Mouse (Mus musculus): ENCODE measurements around the gene Svs1.
"Not testable (repeated sequence)": the region's sequence is repeated elsewhere in the genome, so short reads cannot be mapped to it uniquely, and the experiment has no call there.

Gene Svs1

GRCm38 (mm10) chr6:48986444-48986990, at the start of gene Svs1:
Gene Svs1 (plus strand): TSS chr6:48986861.
- in situ Hi-C loops (cut with MboI; ENCODE audit: low pct_unique_long_range_greater_than_20kb in 1 of 2, low sequenced_read_pairs in 2 of 2, unreplicated experiment in 1 of 2) = no loop called here

GRCm38 (mm10) chr6:48949596-48949995, 37.1 kb upstream of the Svs1 start:
- in situ Hi-C loops (cut with MboI; ENCODE audit: low pct_unique_long_range_greater_than_20kb in 1 of 2, low sequenced_read_pairs in 2 of 2, unreplicated experiment in 1 of 2) = no loop called here

DNA sequence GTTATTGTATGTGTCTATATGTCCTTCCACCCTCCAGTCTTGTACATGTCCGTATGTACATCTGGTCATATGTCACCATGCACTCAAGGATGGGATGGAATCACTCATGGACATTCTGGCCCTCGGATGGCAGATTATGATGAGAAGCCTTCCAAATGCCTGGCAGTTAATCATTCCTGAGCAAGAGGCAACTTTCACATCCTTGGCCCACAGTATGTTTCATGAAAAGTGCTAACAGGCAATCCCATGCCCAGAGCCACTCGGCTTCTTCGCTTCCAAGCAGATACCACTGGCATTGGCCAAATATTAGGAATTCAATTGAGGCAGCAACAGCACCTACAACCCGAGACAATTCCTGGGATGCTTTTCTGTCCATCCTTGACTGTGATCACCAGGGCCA, 36.0 kb upstream of the Svs1 start:
- in situ Hi-C loops (cut with MboI; ENCODE audit: low pct_unique_long_range_greater_than_20kb in 1 of 2, low sequenced_read_pairs in 2 of 2, unreplicated experiment in 1 of 2) = no loop called here

DNA sequence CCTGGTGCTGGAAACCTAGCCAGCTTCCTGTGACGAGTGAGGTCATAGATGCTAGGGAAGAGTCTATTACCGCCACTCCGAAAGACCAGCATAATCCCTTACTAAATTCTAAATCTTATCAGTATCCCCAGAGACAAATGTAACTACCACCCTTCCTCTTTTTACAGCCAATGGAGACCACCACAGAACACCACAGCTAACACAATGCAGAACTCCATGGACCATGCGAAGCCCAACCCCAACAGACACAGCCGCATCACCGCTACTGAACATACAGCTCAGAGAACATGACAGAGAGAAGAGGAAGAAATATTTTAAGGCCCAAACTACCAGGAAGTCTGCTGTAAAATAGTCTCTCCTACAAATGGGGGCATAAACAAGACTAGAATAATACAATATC, 35.0 kb upstream of the Svs1 start:
- in situ Hi-C loops (cut with MboI; ENCODE audit: low pct_unique_long_range_greater_than_20kb in 1 of 2, low sequenced_read_pairs in 2 of 2, unreplicated experiment in 1 of 2) = no loop called here

- in situ Hi-C loops (cut with MboI; ENCODE audit: low pct_unique_long_range_greater_than_20kb in 1 of 2, low sequenced_read_pairs in 2 of 2, unreplicated experiment in 1 of 2) = no loop called here
Measured at GRCm38 (mm10) chr6:48953220-48953619, 33.4 kb upstream of the Svs1 start.

DNA sequence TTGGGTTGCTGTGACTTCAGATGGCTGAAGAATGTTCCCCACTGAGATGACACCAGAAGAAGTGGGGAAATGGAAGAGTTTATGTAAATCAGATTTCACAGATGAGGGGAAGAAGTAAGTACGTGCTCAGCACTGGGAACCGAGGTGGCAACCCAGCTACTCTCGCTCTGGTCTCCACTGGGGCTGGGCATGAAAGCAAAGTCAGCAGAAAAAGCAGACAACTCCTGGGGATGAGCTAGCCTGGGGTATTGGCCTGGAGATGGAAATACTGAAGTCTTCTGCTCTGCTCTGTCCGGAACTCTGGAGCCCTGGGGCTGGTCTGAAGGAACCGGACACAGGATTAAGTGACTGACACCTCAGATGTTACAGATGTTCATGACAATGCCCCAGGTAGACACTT, 32.5 kb upstream of the Svs1 start:
- in situ Hi-C loops (cut with MboI; ENCODE audit: low pct_unique_long_range_greater_than_20kb in 1 of 2, low sequenced_read_pairs in 2 of 2, unreplicated experiment in 1 of 2) = no loop called here

GRCm38 (mm10) chr6:48954946-48955345, 31.7 kb upstream of the Svs1 start:
- in situ Hi-C loops (cut with MboI; ENCODE audit: low pct_unique_long_range_greater_than_20kb in 1 of 2, low sequenced_read_pairs in 2 of 2, unreplicated experiment in 1 of 2) = no loop called here

- in situ Hi-C loops (cut with MboI; ENCODE audit: low pct_unique_long_range_greater_than_20kb in 1 of 2, low sequenced_read_pairs in 2 of 2, unreplicated experiment in 1 of 2) = no loop called here
Measured at GRCm38 (mm10) chr6:48956785-48957184, 29.9 kb upstream of the Svs1 start.

GRCm38 (mm10) chr6:48958053-48958452, 28.6 kb upstream of the Svs1 start:
- in situ Hi-C loops (cut with MboI; ENCODE audit: low pct_unique_long_range_greater_than_20kb in 1 of 2, low sequenced_read_pairs in 2 of 2, unreplicated experiment in 1 of 2) = no loop called here

DNA sequence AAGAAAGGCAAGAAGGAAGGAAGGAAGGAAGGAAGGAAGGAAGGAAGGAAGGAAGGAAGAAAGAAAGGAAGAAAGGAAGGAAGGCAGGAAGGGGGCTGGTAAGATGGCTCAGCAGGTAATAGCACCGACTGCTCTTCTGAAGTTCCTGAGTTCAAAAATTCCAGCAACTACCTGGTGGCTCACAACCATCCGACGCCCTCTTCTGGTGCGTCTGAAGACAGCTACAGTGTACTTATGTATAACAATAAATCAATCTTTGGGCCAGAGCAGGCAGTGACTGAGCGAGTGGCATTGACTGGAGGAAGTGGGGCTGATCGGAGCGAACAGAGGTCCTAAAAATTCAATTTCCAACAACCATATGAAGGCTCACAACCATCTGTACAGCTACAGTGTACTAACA, 27.5 kb upstream of the Svs1 start:
- in situ Hi-C loops (cut with MboI; ENCODE audit: low pct_unique_long_range_greater_than_20kb in 1 of 2, low sequenced_read_pairs in 2 of 2, unreplicated experiment in 1 of 2) = not testable (repeated sequence)

DNA sequence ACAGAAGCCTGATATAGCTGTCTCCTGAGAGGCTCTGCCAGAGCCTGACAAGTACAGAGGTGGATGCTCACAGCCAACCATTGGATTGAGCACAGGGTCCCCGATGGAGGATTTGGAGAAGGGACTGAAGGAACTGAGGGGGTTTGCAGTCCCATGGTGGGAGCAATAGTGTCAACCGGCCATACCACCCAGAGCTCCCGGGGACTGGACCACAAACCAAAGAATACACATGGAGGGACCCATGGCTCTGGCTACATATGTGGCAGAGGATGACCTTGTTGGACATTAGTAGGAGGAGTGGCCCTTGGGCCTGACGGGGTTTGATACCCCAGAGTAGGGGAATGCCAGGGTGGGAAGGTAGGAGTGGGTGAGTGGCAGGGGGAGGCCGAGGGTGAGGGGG, 20.0 kb upstream of the Svs1 start:
- in situ Hi-C loops (cut with MboI; ENCODE audit: low pct_unique_long_range_greater_than_20kb in 1 of 2, low sequenced_read_pairs in 2 of 2, unreplicated experiment in 1 of 2) = not testable (repeated sequence)

DNA sequence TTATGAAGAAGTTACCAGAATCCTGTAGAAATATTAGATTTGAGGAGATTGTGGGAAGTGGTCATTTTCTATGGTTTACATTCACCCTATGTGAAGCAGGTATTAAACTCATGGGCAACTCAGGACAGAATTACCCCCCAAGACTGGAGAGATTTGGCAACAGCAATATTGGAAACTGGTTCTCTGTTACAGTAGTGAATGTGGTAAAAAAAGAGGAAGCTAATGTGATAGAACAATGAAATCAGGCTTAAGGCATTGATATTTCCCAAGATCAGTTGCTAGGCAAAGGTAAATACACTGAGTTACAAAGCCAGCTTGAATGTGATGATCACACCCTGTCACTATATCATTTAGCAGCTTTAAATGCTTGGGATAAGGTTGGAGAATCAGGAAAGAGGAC, 18.8 kb upstream of the Svs1 start:
- in situ Hi-C loops (cut with MboI; ENCODE audit: low pct_unique_long_range_greater_than_20kb in 1 of 2, low sequenced_read_pairs in 2 of 2, unreplicated experiment in 1 of 2) = no loop called here

- in situ Hi-C loops (cut with MboI; ENCODE audit: low pct_unique_long_range_greater_than_20kb in 1 of 2, low sequenced_read_pairs in 2 of 2, unreplicated experiment in 1 of 2) = no loop called here
Measured at GRCm38 (mm10) chr6:48974663-48975062, 12.0 kb upstream of the Svs1 start, which contains the start of gene Doxl2. Gene Doxl2 (plus strand): TSS chr6:48974963.

DNA sequence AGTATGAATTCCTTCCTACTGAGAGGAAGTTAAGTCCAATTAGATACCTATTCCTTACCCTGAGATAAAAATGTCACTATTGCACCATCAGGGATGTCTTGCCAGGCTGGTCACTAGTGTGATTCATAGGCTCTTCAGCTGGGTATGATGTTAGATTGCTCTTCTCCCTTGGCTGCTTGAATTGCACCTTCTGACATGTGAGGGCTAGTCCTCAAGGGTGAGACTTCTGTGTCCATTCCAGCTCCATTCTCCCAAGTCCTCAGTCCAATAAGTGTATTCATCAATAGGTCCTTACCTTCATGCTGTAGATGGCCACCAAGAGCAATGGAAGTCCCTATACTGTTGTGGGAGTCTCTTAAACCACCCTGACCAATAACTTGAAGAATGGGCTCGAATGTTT, 7.0 kb upstream of the Svs1 start:
- in situ Hi-C loops (cut with MboI; ENCODE audit: low pct_unique_long_range_greater_than_20kb in 1 of 2, low sequenced_read_pairs in 2 of 2, unreplicated experiment in 1 of 2) = no loop called here

- in situ Hi-C loops (cut with MboI; ENCODE audit: low pct_unique_long_range_greater_than_20kb in 1 of 2, low sequenced_read_pairs in 2 of 2, unreplicated experiment in 1 of 2) = no loop called here
Measured at GRCm38 (mm10) chr6:48982305-48982704, 4.4 kb upstream of the Svs1 start.

DNA sequence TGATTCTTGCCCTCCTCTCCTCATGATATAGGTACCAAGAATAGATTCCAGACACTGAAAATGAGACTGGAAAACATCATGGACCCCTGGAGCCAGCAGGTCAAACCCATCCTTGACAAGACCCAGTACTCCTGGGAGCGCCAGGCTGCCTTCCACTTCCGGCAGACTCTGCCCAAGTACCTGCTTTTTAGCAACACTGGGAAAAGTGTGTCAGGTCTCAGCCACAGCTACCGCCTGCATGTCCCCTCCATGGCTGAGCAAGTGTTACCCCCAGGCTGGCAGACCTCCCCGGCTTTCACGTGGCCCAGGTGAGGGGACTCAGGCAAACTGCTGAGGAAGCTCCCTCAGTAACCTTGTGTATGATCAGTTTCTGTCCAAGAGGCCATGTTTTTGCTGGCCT, 3.3 kb downstream of the Svs1 start:
- in situ Hi-C loops (cut with MboI; ENCODE audit: low pct_unique_long_range_greater_than_20kb in 1 of 2, low sequenced_read_pairs in 2 of 2, unreplicated experiment in 1 of 2) = no loop called here

GRCm38 (mm10) chr6:48991991-48992390, 5.3 kb downstream of the Svs1 start:
- in situ Hi-C loops (cut with MboI; ENCODE audit: low pct_unique_long_range_greater_than_20kb in 1 of 2, low sequenced_read_pairs in 2 of 2, unreplicated experiment in 1 of 2) = no loop called here

- in situ Hi-C loops (cut with MboI; ENCODE audit: low pct_unique_long_range_greater_than_20kb in 1 of 2, low sequenced_read_pairs in 2 of 2, unreplicated experiment in 1 of 2) = no loop called here
Measured at GRCm38 (mm10) chr6:48998186-48998585, 11.5 kb downstream of the Svs1 start.

DNA sequence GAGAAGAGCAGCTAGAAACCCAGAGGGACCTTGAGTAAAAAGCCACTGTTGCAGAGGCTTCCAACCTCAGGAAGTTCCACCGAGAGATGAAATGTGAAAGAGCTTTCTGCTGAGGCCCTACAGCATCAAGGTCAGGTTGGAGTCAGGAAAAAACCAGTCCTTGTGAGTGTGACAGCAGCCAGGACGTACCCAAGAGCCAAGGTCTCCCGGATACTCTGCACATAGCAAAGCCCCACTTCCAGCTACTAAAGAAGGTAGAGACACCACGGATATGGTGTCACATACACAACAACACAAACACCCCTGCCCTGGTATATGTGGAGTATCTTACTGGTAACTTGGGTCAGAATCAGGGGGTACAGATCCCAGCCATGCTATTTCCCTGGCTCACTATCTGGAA, 12.1 kb downstream of the Svs1 start:
- in situ Hi-C loops (cut with MboI; ENCODE audit: low pct_unique_long_range_greater_than_20kb in 1 of 2, low sequenced_read_pairs in 2 of 2, unreplicated experiment in 1 of 2) = no loop called here

- in situ Hi-C loops (cut with MboI; ENCODE audit: low pct_unique_long_range_greater_than_20kb in 1 of 2, low sequenced_read_pairs in 2 of 2, unreplicated experiment in 1 of 2) = no loop called here
Measured at GRCm38 (mm10) chr6:49003381-49003780, 16.7 kb downstream of the Svs1 start.

DNA sequence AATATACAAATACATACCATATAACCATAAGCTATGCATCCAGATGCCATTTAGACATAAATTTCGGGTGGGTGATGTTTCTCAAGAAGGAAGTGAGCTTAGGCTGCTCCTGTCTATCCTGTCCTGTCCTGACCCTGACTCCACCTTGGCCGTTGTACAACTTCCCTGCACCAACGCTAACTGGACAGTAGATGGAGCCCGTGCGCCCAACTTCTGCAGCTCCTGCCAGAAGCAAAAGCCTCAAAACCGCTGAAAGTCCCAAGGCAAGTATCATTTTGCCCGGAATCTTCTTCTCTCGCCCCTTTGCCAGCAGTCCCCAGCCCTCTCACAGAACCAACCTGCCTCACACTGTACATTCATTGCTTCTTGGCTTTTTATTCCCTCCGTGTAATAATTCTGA, 21.3 kb downstream of the Svs1 start:
- in situ Hi-C loops (cut with MboI; ENCODE audit: low pct_unique_long_range_greater_than_20kb in 1 of 2, low sequenced_read_pairs in 2 of 2, unreplicated experiment in 1 of 2) = no loop called here

Measured in mouse embryonic stem cell (cell line).